Mouse (Mus musculus) midbrain, embryonic 11.5 days (tissue): ENCODE measurements at regions not wholly inside any gene's neighbourhood (a gene's known extent, or its start where the extent isn't known, plus 50 kb on each side); places are given as distances from the start of the nearest gene placed in this dataset.
A peak's percentile ranks its signal among the peaks of the same experiment; 100 is the strongest.

ENCODE experiments used
- ATAC-seq: fragments of 200-750 bp; cut with Nextera tagmentation; 2 replicates; pipeline ENCODE4 v1.8.0; 2017; ENCODE audit warnings: moderate TSS enrichment, moderate library complexity; ENCODE audit not compliant: low FRiP score
- DNase-seq: peaks from one replicate; pipeline ENCODE4 v3.0.0; 2015; ENCODE audit warnings: low spot score; ENCODE audit errors: missing footprints
- H3K27ac ChIP-seq: fragments of 300-500 bp; sonication (generic); 2 replicates; pipeline ENCODE4 v1.5.1; 2014; ENCODE audit warnings: low read depth, low read length
- H3K27me3 ChIP-seq: fragments of 300-500 bp; sonication (generic); 2 replicates; pipeline ENCODE4 v1.6.1; 2014; ENCODE audit warnings: mild to moderate bottlenecking, low read length, moderate library complexity, mixed read lengths; ENCODE audit not compliant: control insufficient read depth, insufficient read depth
- H3K36me3 ChIP-seq: fragments of 300-500 bp; sonication (generic); 2 replicates; pipeline ENCODE4 v1.6.1; 2014; ENCODE audit warnings: mild to moderate bottlenecking, low read length, moderate library complexity, mixed read lengths; ENCODE audit not compliant: control insufficient read depth, insufficient read depth
- H3K4me1 ChIP-seq: fragments of 300-500 bp; sonication (generic); 2 replicates; pipeline ENCODE4 v1.6.1; 2014; ENCODE audit warnings: low read length; ENCODE audit not compliant: control insufficient read depth, insufficient read depth
- H3K4me2 ChIP-seq: fragments of 300-500 bp; sonication (generic); 2 replicates; pipeline ENCODE4 v1.6.1; 2014; ENCODE audit warnings: mild to moderate bottlenecking, moderate library complexity
- H3K4me3 ChIP-seq: fragments of 300-500 bp; sonication (generic); 2 replicates; pipeline ENCODE4 v1.5.1; 2014; ENCODE audit warnings: low read depth, low read length
- H3K9ac ChIP-seq: fragments of 300-500 bp; sonication (generic); 2 replicates; pipeline ENCODE4 v1.6.1; 2014; ENCODE audit warnings: low read length
- H3K9me3 ChIP-seq: fragments of 300-500 bp; sonication (generic); 2 replicates; pipeline ENCODE4 v1.6.1; 2016; ENCODE audit warnings: low read length; ENCODE audit not compliant: control insufficient read depth
- WGBS: fragments of 180-500 bp; shearing (Covaris S2); extraction: QIAGEN DNeasy Blood & Tissue Kit; methylation state at CpG from one replicate; pipeline ENCODE4 v1.1.7; 2014; 5-methylcytosine and 5-hydroxymethylcytosine counted together

- H3K36me3 ChIP-seq: no peaks in the 10 kb centered on the region
- H3K4me2 ChIP-seq: no peak overlapping the region
- H3K4me1 ChIP-seq: peaks cover 9% of the 10 kb centered on the region
- H3K9me3 ChIP-seq: no peaks in the 10 kb centered on the region
- H3K4me3 ChIP-seq: no peak overlapping the region
- DNase-seq: no peak
- no peak overlapping the region for H3K27ac ChIP-seq
- 67% methylated on average over 9 of the region's 9 CpGs for WGBS
- ATAC-seq: no peak
- no peaks in the 10 kb centered on the region for H3K27me3 ChIP-seq
- H3K9ac ChIP-seq: no peak overlapping the region
Measured at GRCm38 (mm10) chr16:57863206-57863860, 108.8 kb upstream of the Col8a1 start.

- DNase-seq (no peak), ATAC-seq (no peak)
- Histone ChIP-seq H3K27ac (no peak overlapping the region), H3K36me3 (no peaks in the 10 kb centered on the region), H3K9me3 (no peaks in the 10 kb centered on the region), H3K27me3 (no peaks in the 10 kb centered on the region), H3K9ac (no peak overlapping the region), H3K4me1 (no peaks in the 10 kb centered on the region), H3K4me3 (no peak overlapping the region), H3K4me2 (no peak overlapping the region)
- WGBS: 95% methylated on average over 4 of the region's 4 CpGs
Measured at GRCm38 (mm10) chr16:57876857-57877256, 122.3 kb upstream of the Col8a1 start.

GRCm38 (mm10) chr16:57881575-57882094 lies 127.1 kb upstream of the Col8a1 start:
- H3K4me1 ChIP-seq: no peaks in the 10 kb centered on the region
- no peaks in the 10 kb centered on the region for H3K27me3 ChIP-seq
- WGBS: 64% methylated on average over 8 of the region's 8 CpGs
- H3K36me3 ChIP-seq: no peaks in the 10 kb centered on the region
- DNase-seq (no peak), ATAC-seq (no peak)
- H3K4me3 ChIP-seq: no peak overlapping the region
- no peak overlapping the region for H3K4me2 ChIP-seq
- no peak overlapping the region for H3K9ac ChIP-seq
- H3K9me3 ChIP-seq: no peaks in the 10 kb centered on the region
- no peak overlapping the region for H3K27ac ChIP-seq

- Histone ChIP-seq H3K4me2 (no peak overlapping the region), H3K4me3 (no peak overlapping the region), H3K4me1 (no peaks in the 10 kb centered on the region), H3K27me3 (no peaks in the 10 kb centered on the region), H3K36me3 (no peaks in the 10 kb centered on the region), H3K9ac (no peak overlapping the region), H3K9me3 (no peaks in the 10 kb centered on the region), H3K27ac (no peak overlapping the region)
- ATAC-seq: no peak
- WGBS: 87% methylated on average over 2 of the region's 2 CpGs
- DNase-seq: no peak
Measured at GRCm38 (mm10) chr16:57888138-57888537, 133.6 kb upstream of the Col8a1 start.

- H3K27me3 ChIP-seq: no peaks in the 10 kb centered on the region
- 64% methylated on average over 2 of the region's 2 CpGs for WGBS
- DNase-seq: no peak
- no peak overlapping the region for H3K27ac ChIP-seq
- no peaks in the 10 kb centered on the region for H3K36me3 ChIP-seq
- H3K9me3 ChIP-seq: no peaks in the 10 kb centered on the region
- ATAC-seq: no peak
- no peak overlapping the region for H3K4me3 ChIP-seq
- no peaks in the 10 kb centered on the region for H3K4me1 ChIP-seq
- H3K9ac ChIP-seq: no peak overlapping the region
- H3K4me2 ChIP-seq: no peak overlapping the region
Measured at GRCm38 (mm10) chr16:57888553-57888952, 134.0 kb upstream of the Col8a1 start.

- Histone ChIP-seq H3K27ac (no peak overlapping the region), H3K4me2 (no peak overlapping the region), H3K4me3 (no peak overlapping the region), H3K9me3 (no peaks in the 10 kb centered on the region), H3K36me3 (no peaks in the 10 kb centered on the region), H3K4me1 (no peaks in the 10 kb centered on the region), H3K27me3 (no peaks in the 10 kb centered on the region), H3K9ac (no peak overlapping the region)
- DNase-seq (no peak), ATAC-seq (no peak)
- WGBS: 90% methylated on average over 5 of the region's 5 CpGs
Measured at GRCm38 (mm10) chr16:57890135-57890534, 135.6 kb upstream of the Col8a1 start.

GRCm38 (mm10) chr16:57893111-57893510 lies 138.6 kb upstream of the Col8a1 start:
- Histone ChIP-seq H3K27me3 (no peaks in the 10 kb centered on the region), H3K4me3 (no peak overlapping the region), H3K4me1 (no peaks in the 10 kb centered on the region), H3K4me2 (no peak overlapping the region), H3K9me3 (no peaks in the 10 kb centered on the region), H3K9ac (no peak overlapping the region), H3K27ac (no peak overlapping the region), H3K36me3 (no peaks in the 10 kb centered on the region)
- DNase-seq: peak; percentile 66
- 83% methylated on average over 2 of the region's 2 CpGs for whole genome bisulfite sequencing
- ATAC-seq: no peak

- H3K36me3 ChIP-seq: no peaks in the 10 kb centered on the region
- DNase-seq: peak; percentile 39
Measured at GRCm38 (mm10) chr16:57893698-57894352, 139.3 kb upstream of the Col8a1 start.

GRCm38 (mm10) chr16:57901006-57901405 lies 146.5 kb upstream of the Col8a1 start:
- DNase-seq (no peak), ATAC-seq (no peak)
- H3K27ac ChIP-seq: no peak overlapping the region
- no peaks in the 10 kb centered on the region for H3K4me1 ChIP-seq
- no peaks in the 10 kb centered on the region for H3K36me3 ChIP-seq
- no peaks in the 10 kb centered on the region for H3K27me3 ChIP-seq
- H3K9ac ChIP-seq: no peak overlapping the region
- H3K9me3 ChIP-seq: no peaks in the 10 kb centered on the region
- no peak overlapping the region for H3K4me2 ChIP-seq
- 78% methylated on average over 4 of the region's 4 CpGs for WGBS
- H3K4me3 ChIP-seq: no peak overlapping the region

More at GRCm38 (mm10) chr16:57893698-57894352, 139.3 kb upstream of the Col8a1 start:
- Histone ChIP-seq H3K9me3 (no peaks in the 10 kb centered on the region), H3K27ac (no peak overlapping the region), H3K9ac (no peak overlapping the region), H3K4me1 (no peaks in the 10 kb centered on the region), H3K4me2 (no peak overlapping the region), H3K27me3 (no peaks in the 10 kb centered on the region), H3K4me3 (no peak overlapping the region)
- 85% methylated on average over 5 of the region's 5 CpGs for WGBS
- ATAC-seq: no peak
